Mouse (Mus musculus) kidney, postnatal 36 days (tissue): ENCODE data around the gene Slc25a43.
"Not testable (repeated sequence)": the region's sequence is repeated elsewhere in the genome, so short reads cannot be mapped to it uniquely, and the experiment has no call there.

ENCODE experiments used
- DNase-seq, 2 experiments: peaks; one replicate each; pipeline ENCODE4 v3.0.0; 2021 to 2022; ENCODE audit warnings: mixed read lengths in 2 of 2

Gene Slc25a43

GRCm38 (mm10) chrX:36789360-36789759 lies 45.9 kb downstream of the Slc25a43 start:
- DNase-seq: no peak

DNA sequence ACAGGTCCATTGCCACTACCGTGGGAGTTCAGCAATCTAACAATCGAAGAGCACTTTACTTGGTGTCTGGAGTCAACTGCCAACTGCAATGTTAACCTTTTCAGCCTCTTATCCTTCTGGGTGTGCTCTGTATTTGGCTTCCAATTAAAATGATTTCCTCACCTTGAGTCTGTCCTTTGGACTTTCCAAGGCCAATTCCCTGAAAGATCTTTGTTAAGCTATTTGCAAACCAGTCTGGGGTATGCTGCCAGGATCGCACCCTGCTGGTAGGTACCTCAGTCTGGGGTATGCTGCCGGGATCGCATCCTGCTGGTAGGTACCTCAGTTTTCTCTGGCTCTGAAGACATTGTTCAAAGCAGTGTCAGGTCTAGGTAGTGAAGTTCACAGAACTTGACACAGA lies 51.1 kb downstream of the Slc25a43 start:
- DNase-seq: no peak

- peak; percentile 89 to 93 for DNase-seq
Measured at GRCm38 (mm10) chrX:36795424-36796162, 52.1 kb downstream of the Slc25a43 start, which contains the start of gene Slc25a5. Gene Slc25a5, plus strand, starts transcription at chrX:36795651.

DNA sequence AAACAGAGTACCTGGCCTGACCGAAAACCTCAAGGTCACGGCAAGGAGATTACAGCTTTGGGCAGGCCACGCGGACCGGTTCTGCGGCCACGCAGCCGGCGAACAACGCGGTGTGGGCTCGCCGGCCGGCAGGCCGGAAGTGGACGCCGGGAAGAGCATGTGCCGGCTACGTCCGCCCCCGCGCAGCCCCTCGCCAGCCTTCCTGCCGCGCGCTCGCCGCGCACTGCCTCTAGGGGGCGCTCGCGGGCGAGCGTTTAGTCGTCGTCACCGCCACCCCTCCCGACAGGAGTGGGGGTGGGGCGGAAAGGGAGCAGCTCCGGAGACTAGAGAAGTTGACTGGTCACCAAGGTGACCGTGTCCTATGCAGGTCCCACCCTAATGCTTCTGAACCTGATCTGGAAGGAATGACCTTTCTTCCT lies 52.7 kb downstream of the Slc25a43 start:
- DNase-seq: peak; percentile 76 to 89

GRCm38 (mm10) chrX:36796734-36797133 lies 53.3 kb downstream of the Slc25a43 start:
- not testable (repeated sequence) for DNase-seq

DNA sequence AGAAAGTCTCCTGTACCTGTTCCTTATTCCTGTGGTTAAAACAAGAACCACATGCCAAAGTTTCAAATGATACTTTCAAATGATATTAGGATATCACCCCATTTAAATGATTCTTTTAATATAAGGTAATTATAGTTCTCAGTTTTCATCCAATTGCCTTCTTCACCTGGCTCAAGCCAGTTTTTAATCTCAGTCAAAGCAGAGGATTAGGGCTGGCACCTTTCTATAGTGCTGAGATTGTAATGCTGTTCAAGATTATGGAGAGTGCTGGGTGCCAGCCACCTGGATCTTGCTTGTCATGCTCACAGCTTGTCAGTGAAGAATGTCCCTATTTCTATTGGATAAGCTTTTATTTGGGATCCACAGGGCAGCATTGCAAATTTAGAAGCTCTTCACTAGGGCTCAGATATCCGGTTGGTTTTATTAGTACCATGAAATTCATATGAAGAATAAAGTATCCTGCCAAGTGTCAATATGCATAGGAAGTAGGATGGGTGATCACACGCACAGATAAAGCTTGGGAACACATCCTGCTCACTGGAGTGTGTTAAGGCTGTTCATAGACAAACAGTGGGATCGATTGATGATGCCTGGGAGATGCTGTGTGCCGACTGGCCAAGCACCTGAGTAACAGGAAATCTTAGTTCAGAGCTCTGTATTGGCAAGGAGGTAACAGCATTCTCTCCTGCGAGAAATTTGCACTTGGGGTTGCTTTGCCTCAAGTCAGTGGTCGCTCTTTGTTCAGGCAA lies 55.8 kb downstream of the Slc25a43 start:
- no peak for DNase-seq

DNA sequence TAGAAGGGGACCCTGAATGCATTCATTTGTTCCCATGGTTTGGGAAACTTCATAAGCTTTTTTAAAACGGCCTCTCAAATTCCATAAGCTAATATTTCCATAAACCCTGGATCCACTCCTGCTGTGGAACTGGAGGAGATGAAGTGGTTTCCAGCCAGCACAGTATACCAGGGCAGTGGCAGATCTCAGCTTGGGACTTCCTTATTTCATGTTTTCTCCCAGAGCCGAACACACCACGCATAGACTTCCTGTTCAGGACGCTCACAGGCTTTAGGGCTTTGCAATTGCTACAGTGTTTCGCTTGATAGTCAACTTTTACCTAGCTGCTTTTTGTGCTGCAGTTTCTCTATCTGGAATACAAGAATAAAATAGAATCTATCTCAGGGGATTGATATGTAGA lies 59.7 kb downstream of the Slc25a43 start:
- no peak for DNase-seq

GRCm38 (mm10) chrX:36804196-36804595 lies 60.7 kb downstream of the Slc25a43 start:
- peak; percentile 66 to 84 for DNase-seq

- DNase-seq: no peak
Measured at GRCm38 (mm10) chrX:36805466-36806235, 62.2 kb downstream of the Slc25a43 start.

GRCm38 (mm10) chrX:36807360-36808317 lies 64.2 kb downstream of the Slc25a43 start:
- DNase-seq: peak; percentile 91

- no peak for DNase-seq
Measured at GRCm38 (mm10) chrX:36808318-36808683, 64.8 kb downstream of the Slc25a43 start.

DNA sequence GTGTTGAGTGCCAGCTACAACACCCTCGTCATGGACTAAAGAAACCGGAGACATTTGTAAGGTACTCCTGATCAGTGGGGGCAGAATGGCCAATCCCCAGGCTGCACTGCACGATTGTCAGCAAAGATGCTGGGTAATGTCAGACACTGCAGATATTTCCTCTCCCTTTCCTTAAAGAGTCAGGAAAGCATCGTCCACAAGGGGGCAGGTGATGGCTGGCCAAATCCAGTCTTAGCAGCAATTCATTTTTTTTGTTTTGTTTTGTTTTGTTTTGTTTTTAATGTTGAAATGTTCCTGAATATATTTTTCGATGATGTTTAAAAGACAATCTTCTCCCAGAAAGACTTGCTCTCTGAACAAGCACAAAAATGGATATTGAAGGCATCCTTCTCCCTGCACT lies 67.9 kb downstream of the Slc25a43 start:
- peak in 1 of 2 experiments; percentile 71 for DNase-seq

DNA sequence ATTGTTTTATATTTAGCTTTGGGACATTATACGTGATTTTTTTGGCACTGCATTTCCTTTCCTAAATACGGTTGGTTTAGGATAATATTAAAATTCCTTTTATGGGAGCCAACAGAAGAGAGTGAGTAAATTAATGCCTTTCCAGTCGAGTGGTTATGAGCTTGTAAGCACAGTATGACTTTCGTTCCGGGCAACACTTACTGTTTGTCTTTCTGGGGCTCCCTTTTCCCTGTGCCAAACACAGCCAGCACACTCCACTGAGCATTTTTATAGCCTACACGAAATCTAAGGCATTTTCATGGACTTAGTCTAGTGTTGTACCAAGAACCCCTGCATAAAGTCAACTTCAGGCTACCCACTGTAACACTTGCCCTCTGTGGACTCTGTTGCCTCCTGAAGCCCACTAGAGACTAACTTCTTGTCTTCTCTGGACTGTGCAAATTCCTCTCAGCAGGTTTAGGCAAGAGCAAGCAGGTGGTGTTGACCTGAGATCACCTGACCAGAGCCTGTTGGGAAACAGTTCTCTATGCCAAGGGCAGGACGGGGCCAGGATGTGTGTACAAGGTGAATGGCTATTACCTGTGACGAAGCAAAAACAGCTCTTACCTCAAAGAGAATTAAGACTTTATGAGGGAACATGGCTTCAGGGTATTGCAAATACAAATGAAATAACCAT lies 70.8 kb downstream of the Slc25a43 start:
- peak; percentile 69 to 88 for DNase-seq

- DNase-seq: peak in 1 of 2 experiments; percentile 58
Measured at GRCm38 (mm10) chrX:36815022-36815421, 71.6 kb downstream of the Slc25a43 start.

GRCm38 (mm10) chrX:36815439-36815838 lies 72.0 kb downstream of the Slc25a43 start:
- no peak for DNase-seq

- no peak for DNase-seq
Measured at GRCm38 (mm10) chrX:36816368-36816899, 73.0 kb downstream of the Slc25a43 start.

GRCm38 (mm10) chrX:36816953-36817441 lies 73.5 kb downstream of the Slc25a43 start:
- peak in 1 of 2 experiments; percentile 56 for DNase-seq

GRCm38 (mm10) chrX:36819575-36819974 lies 76.1 kb downstream of the Slc25a43 start:
- DNase-seq: peak in 1 of 2 experiments; percentile 60

DNA sequence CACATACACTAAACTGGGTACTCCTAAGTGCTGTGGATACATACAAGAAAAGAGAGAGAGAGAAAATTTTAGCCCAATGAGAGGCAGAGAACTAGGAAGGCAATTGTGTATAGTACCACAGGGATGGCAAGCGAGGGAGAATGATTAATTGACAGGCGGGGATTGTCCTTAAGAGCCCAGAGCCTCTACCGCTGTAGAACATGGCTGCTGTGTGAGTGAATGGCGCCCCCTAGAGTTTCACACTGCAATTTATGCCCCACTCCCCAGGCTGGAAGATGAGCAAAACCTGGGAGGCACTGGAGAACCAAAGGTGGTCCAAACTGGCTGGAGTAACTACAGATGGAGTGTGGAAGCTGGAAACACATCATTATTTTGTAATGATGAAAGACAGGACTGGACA lies 76.7 kb downstream of the Slc25a43 start:
- DNase-seq: peak; percentile 68 to 76

- DNase-seq: peak; percentile 63 to 71
Measured at GRCm38 (mm10) chrX:36823932-36824711, 80.7 kb downstream of the Slc25a43 start.
